Mouse (Mus musculus): ENCODE data around the gene Kcnn1.
"Not testable (repeated sequence)": the region's sequence is repeated elsewhere in the genome, so short reads cannot be mapped to it uniquely, and the experiment has no call there.

Gene Kcnn1

DNA sequence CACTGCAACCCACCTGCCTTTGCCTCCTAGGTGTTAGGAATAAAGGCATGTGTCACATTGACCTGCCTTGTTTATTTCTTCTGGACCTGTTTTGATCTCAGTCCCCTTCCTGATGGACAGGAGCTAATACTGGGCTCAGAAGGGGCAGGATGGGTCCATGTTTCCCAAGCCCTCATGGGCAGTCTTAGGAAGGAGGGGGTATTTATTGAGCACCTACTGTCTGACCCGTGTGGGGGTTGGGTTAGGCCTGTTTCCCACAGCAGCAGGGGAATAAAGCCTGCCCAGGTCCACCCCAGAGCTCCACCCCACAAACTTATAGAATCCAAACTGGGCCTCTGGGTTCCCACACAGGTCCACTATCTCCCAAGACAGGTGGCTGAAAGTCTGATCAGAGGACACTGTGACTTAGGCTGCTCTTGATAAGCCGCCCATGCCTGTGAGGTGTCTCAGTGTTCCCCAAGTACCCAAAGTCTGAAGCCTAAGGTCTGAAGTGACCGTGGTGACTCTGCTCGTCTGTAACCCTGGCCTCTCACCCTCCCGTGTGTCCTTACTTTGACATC lies 19.8 kb downstream of the Kcnn1 start:
- no peak for DNase-seq (ENCODE audit: low spot score in 2 of 2)

GRCm38 (mm10) chr8:70842484-70842883 lies 20.6 kb downstream of the Kcnn1 start:
- DNase-seq (ENCODE audit: low spot score in 2 of 2): no peak

DNA sequence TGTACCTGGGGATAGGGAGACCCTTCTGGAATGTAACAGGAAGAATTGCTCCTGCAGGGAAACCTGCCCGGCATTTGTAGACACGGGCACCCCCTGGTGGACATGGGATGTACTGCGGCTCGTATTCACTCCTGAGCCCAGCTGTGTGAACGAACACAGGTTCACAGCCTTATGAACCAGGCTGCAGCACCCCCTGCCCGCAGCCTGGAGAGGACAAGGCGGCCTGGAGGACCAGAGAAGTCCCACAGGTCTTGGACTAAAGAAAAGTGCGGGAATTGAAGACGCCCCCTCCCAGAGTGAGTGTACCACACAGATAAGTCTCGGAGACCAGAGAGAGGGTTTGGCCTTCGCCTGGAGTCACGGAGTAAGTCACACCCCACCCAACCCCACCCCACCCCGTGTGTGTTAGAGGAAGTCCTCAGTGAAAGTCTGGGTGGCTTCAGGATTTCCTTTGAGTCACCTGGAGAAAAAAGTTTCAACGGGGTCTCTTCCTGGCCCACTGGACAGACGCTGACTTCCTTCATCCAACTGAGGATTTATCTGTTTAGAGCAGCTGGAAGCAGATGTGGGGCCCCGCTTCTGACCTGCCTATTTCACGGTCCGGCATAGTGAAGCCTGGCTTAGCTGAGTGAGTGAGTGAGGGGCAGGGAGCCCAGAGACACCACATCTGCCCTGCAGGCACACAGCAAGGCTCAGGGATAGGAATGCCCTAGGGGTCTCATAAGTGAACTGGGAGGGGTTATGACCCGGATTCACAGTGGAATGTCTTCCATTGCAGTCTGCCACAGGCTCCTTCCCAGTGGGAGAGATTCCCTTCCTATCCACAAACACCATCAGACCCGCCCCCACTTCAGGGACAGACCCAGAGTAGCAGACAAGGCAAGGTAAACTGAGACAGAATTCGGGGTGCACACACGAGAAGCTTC lies 21.6 kb downstream of the Kcnn1 start:
- DNase-seq (ENCODE audit: low spot score in 2 of 2): peak; percentile 95 to 98

GRCm38 (mm10) chr8:70840590-70840989 lies 22.5 kb downstream of the Kcnn1 start:
- DNase-seq (ENCODE audit: low spot score in 2 of 2): no peak

DNA sequence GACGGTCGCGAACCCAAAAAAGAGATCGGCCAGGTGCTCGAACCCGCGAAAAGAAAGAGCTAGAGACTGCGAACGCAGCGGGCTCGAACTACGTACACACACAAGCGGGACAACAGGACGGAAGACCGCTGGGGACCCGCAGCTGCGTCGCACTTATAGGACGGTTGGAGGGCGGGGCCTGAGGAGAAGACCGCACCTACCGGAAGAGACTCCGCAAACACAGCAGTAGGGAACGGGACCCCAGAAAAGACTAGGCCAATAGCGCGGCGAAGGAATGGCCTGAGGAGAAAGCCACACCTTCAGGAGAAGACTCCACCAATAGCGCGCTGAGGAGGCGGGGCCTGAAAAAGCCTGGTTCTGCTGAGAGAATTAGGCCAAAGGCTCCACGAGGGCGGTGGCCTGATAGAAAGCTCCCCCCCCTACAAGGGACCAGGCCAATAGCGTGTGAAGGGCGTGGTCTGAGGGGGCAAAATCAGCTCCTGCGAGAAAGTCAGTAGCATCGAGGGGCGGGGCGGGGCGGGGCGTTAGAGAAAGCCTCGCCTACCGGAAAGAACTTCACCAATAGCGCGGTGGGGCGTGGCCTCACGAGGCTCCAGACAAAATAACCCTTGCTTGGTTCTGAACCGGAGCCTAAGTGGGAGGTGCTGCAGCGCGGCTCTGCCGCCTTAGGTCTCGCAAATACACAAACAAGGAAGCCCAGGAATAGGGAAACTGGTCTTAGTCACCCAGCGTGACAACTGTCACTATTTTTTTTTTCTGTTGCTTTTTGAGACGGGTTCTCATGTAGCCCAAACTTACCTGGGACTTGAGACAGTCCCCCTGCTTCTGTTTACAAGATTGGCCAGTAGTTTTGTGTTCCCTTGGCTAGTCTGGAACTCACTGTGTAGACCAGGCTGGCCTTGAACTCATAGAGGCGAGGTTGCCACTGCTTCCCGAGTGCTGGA lies 23.4 kb downstream of the Kcnn1 start, which contains the start of gene Arrdc2:
TSS of gene Arrdc2 (minus strand) at position 313 of the 944 bp plus-strand sequence.
- peak; percentile 92 to 95 for DNase-seq (ENCODE audit: low spot score in 2 of 2)

GRCm38 (mm10) chr8:70838654-70839407 lies 24.2 kb downstream of the Kcnn1 start:
- no peak for DNase-seq (ENCODE audit: low spot score in 2 of 2)

- no peak for DNase-seq (ENCODE audit: low spot score in 2 of 2)
These were observed 26.4 kb downstream of the Kcnn1 start for GRCm38 (mm10) chr8:70836666-70837065.

DNA sequence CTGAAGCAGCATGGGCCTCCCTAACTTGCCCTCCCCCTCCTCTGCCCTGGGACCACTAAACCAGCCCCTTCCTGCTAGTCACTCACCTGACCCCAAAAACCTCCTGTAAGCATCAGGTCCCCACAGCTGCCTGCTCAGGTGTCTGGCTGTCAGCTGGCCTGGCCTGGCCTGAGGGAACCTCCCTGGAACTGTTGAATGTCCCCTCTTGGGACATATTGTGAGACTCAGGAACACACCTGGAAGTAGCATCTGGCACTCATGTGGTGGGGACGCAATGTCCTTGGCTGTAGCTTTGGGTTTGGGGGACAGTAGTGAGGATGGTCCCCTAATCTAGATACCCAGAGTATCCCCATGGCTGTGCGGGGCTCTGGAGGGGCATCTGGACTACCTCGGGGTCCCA lies 29.0 kb downstream of the Kcnn1 start:
- DNase-seq (ENCODE audit: low spot score in 2 of 2): no peak

- DNase-seq (ENCODE audit: low spot score in 2 of 2): no peak
These were observed 29.5 kb downstream of the Kcnn1 start for GRCm38 (mm10) chr8:70833520-70833919.

DNA sequence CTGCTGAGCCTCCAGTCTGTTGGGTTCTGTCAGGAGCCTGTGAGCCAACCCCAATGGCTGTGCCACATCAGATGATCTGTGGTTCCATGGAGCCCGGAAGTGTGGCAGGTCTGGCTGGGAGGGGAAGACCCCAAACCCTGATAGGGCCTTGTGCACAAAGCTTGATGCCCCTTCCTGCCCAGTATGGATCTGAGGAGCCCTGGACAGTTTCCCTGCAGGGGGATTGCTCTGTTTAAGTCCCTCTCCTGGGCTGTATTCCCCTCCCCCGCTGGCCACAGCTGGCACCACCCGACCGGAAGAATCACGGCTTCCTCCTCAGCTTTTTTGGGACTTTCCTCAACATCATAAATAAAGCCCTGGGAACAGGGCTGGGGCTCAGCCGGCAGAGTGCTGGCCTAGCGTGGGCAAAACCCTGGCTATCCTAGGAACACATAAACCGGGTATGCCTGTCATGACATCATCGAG lies 30.0 kb downstream of the Kcnn1 start:
- DNase-seq (ENCODE audit: low spot score in 2 of 2): no peak

DNA sequence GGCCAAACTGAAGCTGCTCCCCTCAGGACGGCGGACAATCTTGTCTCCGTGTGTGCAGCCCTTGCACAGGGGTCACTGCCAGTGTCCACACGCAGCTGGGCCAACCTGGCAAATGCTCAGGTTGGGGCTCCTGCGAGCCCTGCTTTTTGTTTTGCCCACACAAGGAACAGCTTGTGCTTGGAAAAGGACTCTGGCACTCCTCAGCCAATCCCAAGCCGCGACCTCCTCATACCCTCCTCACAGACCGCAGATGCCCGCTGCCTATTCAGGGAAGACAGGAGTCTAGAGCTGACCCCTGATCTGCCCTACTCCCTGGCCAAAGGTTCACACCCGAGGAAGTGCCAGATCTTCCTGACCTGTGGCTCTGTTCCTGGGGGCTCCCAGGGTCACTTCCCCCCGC lies 30.7 kb downstream of the Kcnn1 start:
- no peak for DNase-seq (ENCODE audit: low spot score in 2 of 2)

DNA sequence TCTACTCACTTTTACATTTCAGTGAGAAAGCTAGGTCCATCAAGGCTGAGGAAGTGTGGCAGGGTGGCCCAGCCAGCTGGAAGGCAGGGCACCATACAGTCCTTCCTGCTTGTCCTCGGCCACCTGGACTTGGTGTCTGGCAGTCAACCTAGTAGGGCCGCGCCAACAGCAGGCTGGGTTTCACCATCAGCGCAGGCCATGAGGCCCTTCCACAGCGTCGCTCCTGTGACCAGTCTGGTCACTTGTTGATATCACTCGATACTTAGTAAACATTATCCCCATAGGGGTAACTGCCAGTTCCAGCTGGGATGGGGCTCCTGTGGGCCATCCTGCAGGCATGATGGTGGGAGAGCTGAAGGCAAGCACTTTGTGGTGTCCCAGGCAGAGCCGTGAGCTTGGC lies 31.5 kb downstream of the Kcnn1 start:
- DNase-seq (ENCODE audit: low spot score in 2 of 2): no peak

DNA sequence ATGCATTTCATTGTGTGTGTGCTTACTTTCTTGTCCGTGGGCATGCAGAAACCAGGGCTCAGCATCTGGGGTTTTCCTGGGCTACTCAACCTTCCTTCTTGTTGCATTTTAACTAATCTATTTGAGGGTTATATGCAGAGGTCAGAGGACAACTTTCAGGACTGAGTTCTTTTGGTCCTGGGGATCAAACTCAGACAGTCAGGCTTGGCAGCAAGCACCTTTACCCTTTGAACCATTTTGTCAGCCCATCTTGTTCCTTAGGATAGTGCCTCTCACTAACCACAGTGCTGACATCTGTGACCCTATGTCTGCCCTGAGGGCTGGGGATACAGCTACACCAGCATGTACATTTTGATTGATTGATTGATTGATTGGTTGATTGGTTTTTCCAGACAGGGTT lies 35.3 kb downstream of the Kcnn1 start:
- no peak for DNase-seq (ENCODE audit: low spot score in 2 of 2)

- no peak for DNase-seq (ENCODE audit: low spot score in 2 of 2)
These were observed 36.0 kb downstream of the Kcnn1 start for GRCm38 (mm10) chr8:70827010-70827409.

- DNase-seq (ENCODE audit: low spot score in 2 of 2): no peak
These were observed 37.2 kb downstream of the Kcnn1 start for GRCm38 (mm10) chr8:70825816-70826215.

- DNase-seq (ENCODE audit: low spot score in 2 of 2): no peak
These were observed 39.3 kb downstream of the Kcnn1 start for GRCm38 (mm10) chr8:70823802-70824201.

- not testable (repeated sequence) for DNase-seq (ENCODE audit: low spot score in 2 of 2)
These were observed 40.5 kb downstream of the Kcnn1 start for GRCm38 (mm10) chr8:70822594-70822993.

DNA sequence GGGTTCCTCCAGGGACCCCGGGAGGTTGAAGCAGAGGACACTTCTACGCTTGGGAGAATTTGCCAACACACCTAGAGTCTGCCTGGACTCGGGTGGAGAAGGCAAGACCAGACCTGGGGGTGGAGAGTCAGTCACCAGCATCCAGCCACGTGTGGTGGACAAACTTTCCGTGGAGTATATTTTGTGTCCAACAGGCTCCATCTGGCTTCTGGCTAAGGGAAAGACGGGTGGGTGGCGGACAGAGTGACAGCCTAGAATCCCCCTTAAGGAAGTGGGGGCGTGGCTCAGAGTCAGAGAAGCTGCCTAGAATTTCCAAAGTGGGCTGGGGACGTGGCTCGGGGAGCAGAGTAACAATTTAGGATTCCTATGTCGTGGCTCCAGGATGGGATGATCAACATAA lies 41.1 kb downstream of the Kcnn1 start:
- DNase-seq (ENCODE audit: low spot score in 2 of 2): no peak

DNA sequence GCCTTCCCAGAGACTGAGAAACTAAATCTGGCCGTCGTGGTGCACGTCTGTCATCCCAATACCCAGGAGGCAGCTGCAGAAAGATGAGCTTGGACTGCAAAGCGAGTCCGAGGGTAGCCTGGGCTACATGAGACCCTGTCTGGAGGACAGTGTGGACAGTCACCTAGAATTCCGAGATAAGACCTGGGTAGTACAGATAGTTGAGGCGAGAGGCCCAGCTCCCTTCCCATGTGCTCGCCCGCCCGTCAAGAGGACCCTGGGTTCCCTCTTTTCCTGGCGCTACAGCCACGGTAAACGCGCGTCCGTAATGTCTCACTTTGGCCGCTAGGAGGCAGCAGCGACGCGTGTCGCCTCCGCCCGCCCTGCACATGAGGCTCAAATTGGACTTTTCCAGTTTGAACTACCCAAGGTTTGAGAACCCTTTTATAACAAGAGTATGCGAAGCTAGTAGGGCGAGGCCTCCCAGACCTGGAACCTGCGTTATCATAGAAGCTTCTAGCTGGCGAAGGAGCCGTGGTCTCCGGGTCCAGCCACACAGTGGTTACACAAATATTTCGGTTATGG lies 41.6 kb downstream of the Kcnn1 start:
- DNase-seq (ENCODE audit: low spot score in 2 of 2): peak in 1 of 2 experiments; percentile 54

DNA sequence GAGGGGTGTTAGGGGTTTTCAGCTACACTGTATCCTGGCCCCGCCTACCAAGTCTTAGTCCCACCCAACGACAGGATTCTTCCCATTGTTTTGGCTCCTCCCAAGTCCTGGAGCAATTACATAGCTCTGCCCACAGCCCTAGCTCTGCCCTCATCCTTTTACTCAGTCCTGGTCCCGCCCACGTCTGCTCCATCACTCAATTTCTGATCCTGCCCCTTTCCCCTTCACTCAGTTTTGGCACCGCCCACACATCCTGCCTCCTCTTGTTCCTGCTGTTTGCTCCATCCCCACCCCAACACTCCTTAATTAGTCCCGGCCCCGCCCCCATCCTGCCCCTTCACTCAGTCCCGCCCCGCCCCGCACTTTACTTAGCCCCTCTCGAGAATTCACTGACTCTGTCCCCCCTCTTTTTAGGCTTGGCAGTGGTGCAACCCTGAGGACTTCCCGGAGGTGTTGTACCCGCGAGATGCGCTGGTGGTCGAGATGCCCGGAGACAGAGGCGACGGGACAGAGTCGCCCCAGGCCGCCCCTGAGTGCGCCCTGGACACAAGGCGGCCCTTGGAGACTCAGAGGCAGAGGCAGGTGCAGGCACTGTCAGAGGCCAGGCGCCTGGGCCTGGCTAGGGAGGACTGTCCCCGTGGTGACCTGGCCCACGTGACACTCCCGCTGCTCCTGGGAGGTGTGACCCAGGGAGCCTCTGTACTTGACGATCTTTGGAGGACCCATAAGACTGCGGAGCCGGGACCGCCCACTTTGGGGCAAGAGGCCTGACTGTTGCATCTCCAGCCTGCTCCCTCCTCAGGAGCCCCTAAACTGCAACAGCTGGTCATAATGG lies 42.7 kb downstream of the Kcnn1 start:
- no peak for DNase-seq (ENCODE audit: low spot score in 2 of 2)

Measured in frontal cortex, postnatal 25 days (tissue).